Mouse (Mus musculus) adrenal gland, adult 8-10 months (tissue): Measurements from ENCODE around the gene Mtmr6. TPM values are rescaled to one million over a fixed set of nuclear protein-coding genes. Genes with fewer than 3 reads are reported as not detected.

Experiments
- DNase-seq: peaks from one replicate; pipeline ENCODE4 v3.0.0; 2022
- total RNA-seq, 4 experiments: library from RNA; stranded (reverse); gene quantifications; 2 replicates each; pipeline ENCODE4 v1.2.4; 2022

Mtmr6 gene
- total RNA-seq: 10 to 100 TPM; 47.6 to 66.7 (median 59.9) TPM

- DNase-seq: peak; percentile 93
Measured at GRCm38 (mm10) chr14:60264990-60265876, at the start of gene Mtmr6. TSS of gene Mtmr6 (plus strand) at chr14:60265228.

- no peak for DNase-seq
Measured at GRCm38 (mm10) chr14:60216125-60216524, 48.9 kb upstream of the Mtmr6 start.

- DNase-seq: no peak
Measured at GRCm38 (mm10) chr14:60217616-60218015, 47.4 kb upstream of the Mtmr6 start.

GRCm38 (mm10) chr14:60219886-60220285 is 45.1 kb upstream of the Mtmr6 start:
- DNase-seq: no peak

- no peak for DNase-seq
Measured at GRCm38 (mm10) chr14:60238551-60238950, 26.5 kb upstream of the Mtmr6 start.

GRCm38 (mm10) chr14:60250366-60250765 is 14.7 kb upstream of the Mtmr6 start:
- no peak for DNase-seq

GRCm38 (mm10) chr14:60250879-60251278 is 14.1 kb upstream of the Mtmr6 start:
- no peak for DNase-seq

GRCm38 (mm10) chr14:60251281-60252003 is 13.6 kb upstream of the Mtmr6 start, which contains the start of the genes Nupl1 and Gm49336:
TSS of gene Nupl1 (minus strand) at chr14:60251431.
TSS of gene Gm49336 (minus strand) at chr14:60251507.
- DNase-seq: peak; percentile 98

GRCm38 (mm10) chr14:60252004-60253000 is 12.7 kb upstream of the Mtmr6 start:
- DNase-seq: no peak

GRCm38 (mm10) chr14:60253466-60253865 is 11.6 kb upstream of the Mtmr6 start:
- DNase-seq: no peak

- no peak for DNase-seq
Measured at GRCm38 (mm10) chr14:60254774-60255173, 10.3 kb upstream of the Mtmr6 start.

- no peak for DNase-seq
Measured at GRCm38 (mm10) chr14:60256356-60256755, 8.7 kb upstream of the Mtmr6 start.

GRCm38 (mm10) chr14:60257101-60257500 is 7.9 kb upstream of the Mtmr6 start:
- DNase-seq: no peak

GRCm38 (mm10) chr14:60257851-60258250 is 7.2 kb upstream of the Mtmr6 start:
- no peak for DNase-seq

- no peak for DNase-seq
Measured at GRCm38 (mm10) chr14:60262316-60262715, 2.7 kb upstream of the Mtmr6 start.

GRCm38 (mm10) chr14:60269333-60269732 is 4.3 kb downstream of the Mtmr6 start:
- DNase-seq: no peak

- DNase-seq: no peak
Measured at GRCm38 (mm10) chr14:60273346-60273745, 8.3 kb downstream of the Mtmr6 start.

GRCm38 (mm10) chr14:60275301-60276276 is 10.6 kb downstream of the Mtmr6 start:
- DNase-seq: no peak

GRCm38 (mm10) chr14:60286194-60286863 is 21.3 kb downstream of the Mtmr6 start:
- no peak for DNase-seq

GRCm38 (mm10) chr14:60290363-60290762 is 25.3 kb downstream of the Mtmr6 start:
- DNase-seq: no peak
